Mouse (Mus musculus): ENCODE results near the gene Fbxo47. TPM values are rescaled to one million over a fixed set of nuclear protein-coding genes. Genes with fewer than 3 reads are reported as not detected.

The Fbxo47 gene
- polyA plus RNA-seq, 1 experiment from 2014 or later, result 0.64 TPM

GRCm38 (mm10) chr11:97805662-97806612, 78.0 kb downstream of the Fbxo47 start:
- peaks cover 39% of the 10 kb centered on the region for H3K36me3 ChIP-seq (replicated peaks)
- H3K4me1 ChIP-seq, result peaks cover 91% of the 10 kb centered on the region
- H3K4me3 ChIP-seq, result peak overlapping the region; percentile 27; the same call in 1 of the 2 replicates
- no peaks in the 10 kb centered on the region for H3K27me3 ChIP-seq (ENCODE audit: poor library complexity, severe bottlenecking)
- no peaks in the 10 kb centered on the region for H3K9me3 ChIP-seq
- H3K27ac ChIP-seq, result peak overlapping the region; percentile 79
- no peak for DNase-seq (ENCODE audit: extremely low spot score, low spot score)
- WGBS, result 62% methylated on average over 15 of the region's 15 CpGs

GRCm38 (mm10) chr11:97804841-97805661, 78.9 kb downstream of the Fbxo47 start:
- H3K4me1 ChIP-seq, result peaks cover 88% of the 10 kb centered on the region
- H3K9me3 ChIP-seq, result no peaks in the 10 kb centered on the region
- H3K4me3 ChIP-seq, result peak overlapping the region; percentile 11; the same call in 1 of the 2 replicates
- no peaks in the 10 kb centered on the region for H3K27me3 ChIP-seq (ENCODE audit: poor library complexity, severe bottlenecking)
- WGBS, result 48% methylated on average over 9 of the region's 9 CpGs
- peak overlapping the region; percentile 79 for H3K27ac ChIP-seq
- H3K36me3 ChIP-seq (replicated peaks), result peaks cover 39% of the 10 kb centered on the region
- no peak for DNase-seq (ENCODE audit: extremely low spot score, low spot score)

GRCm38 (mm10) chr11:97803847-97804246, 80.1 kb downstream of the Fbxo47 start:
- WGBS, result 76% methylated on average over 5 of the region's 5 CpGs
- DNase-seq (ENCODE audit: extremely low spot score, low spot score), result no peak
- Histone ChIP-seq H3K4me3 (no peak overlapping the region), H3K27ac (0 out of 2 replicates have a peak overlapping the region, but pooled peaks have one; percentile 79), H3K36me3 (replicated peaks) (peaks cover 29% of the 10 kb centered on the region), H3K27me3 (ENCODE audit: poor library complexity, severe bottlenecking) (no peaks in the 10 kb centered on the region), H3K4me1 (peaks cover 81% of the 10 kb centered on the region), H3K9me3 (no peaks in the 10 kb centered on the region)

Other genes with a start within 250 kb of the Fbxo47 start
- gene Mllt6, start 220.7 kb downstream of the Fbxo47 start, polyA plus RNA-seq (2016; fragmentation: Nextera tagmentation; extraction: Ambion mirVana), result 1.5 and 2.5 TPM in 2 replicates
- gene Cisd3, start 198.3 kb downstream of the Fbxo47 start, polyA plus RNA-seq (2016; fragmentation: Nextera tagmentation; extraction: Ambion mirVana), result 17.0 and 21.7 TPM in 2 replicates
- 18.4 and 20.9 TPM in 2 replicates for gene Pcgf2, start 183.7 kb downstream of the Fbxo47 start, polyA plus RNA-seq (2016; fragmentation: Nextera tagmentation; extraction: Ambion mirVana)
- 627 and 634 TPM in 2 replicates for gene Psmb3, start 180.8 kb downstream of the Fbxo47 start, polyA plus RNA-seq (2016; fragmentation: Nextera tagmentation; extraction: Ambion mirVana)
- 1.3 and 2.1 TPM in 2 replicates for gene Pip4k2b, start 139.4 kb downstream of the Fbxo47 start, polyA plus RNA-seq (2016; fragmentation: Nextera tagmentation; extraction: Ambion mirVana)
- 20.3 and 22.0 TPM in 2 replicates for gene Cwc25, start 117.6 kb downstream of the Fbxo47 start, polyA plus RNA-seq (2016; fragmentation: Nextera tagmentation; extraction: Ambion mirVana)
- gene 1700001P01Rik, start 108.2 kb downstream of the Fbxo47 start, polyA plus RNA-seq (2016; fragmentation: Nextera tagmentation; extraction: Ambion mirVana), result 0.73 TPM in 1 of 2 replicates, not detected in the other
- gene Rpl23, start 101.7 kb downstream of the Fbxo47 start, polyA plus RNA-seq (2016; fragmentation: Nextera tagmentation; extraction: Ambion mirVana), result 449 and 492 TPM in 2 replicates
- gene Lasp1, start 85.2 kb downstream of the Fbxo47 start, polyA plus RNA-seq (2016; fragmentation: Nextera tagmentation; extraction: Ambion mirVana), result 85.5 and 87.3 TPM in 2 replicates
- gene B230217C12Rik, start 43.4 kb downstream of the Fbxo47 start, polyA plus RNA-seq (2016; fragmentation: Nextera tagmentation; extraction: Ambion mirVana), result 13.3 and 15.9 TPM in 2 replicates
- 0.11 and 0.16 TPM in 2 replicates for gene Plxdc1, start 102.3 kb upstream of the Fbxo47 start, polyA plus RNA-seq (2016; fragmentation: Nextera tagmentation; extraction: Ambion mirVana)
- 15.2 and 17.6 TPM in 2 replicates for gene Arl5c, start 112.0 kb upstream of the Fbxo47 start, polyA plus RNA-seq (2016; fragmentation: Nextera tagmentation; extraction: Ambion mirVana)
- 5.3 and 6.0 TPM in 2 replicates for gene Cacnb1, start 138.9 kb upstream of the Fbxo47 start, polyA plus RNA-seq (2016; fragmentation: Nextera tagmentation; extraction: Ambion mirVana)
- gene Rpl19, start 142.6 kb upstream of the Fbxo47 start, polyA plus RNA-seq (2016; fragmentation: Nextera tagmentation; extraction: Ambion mirVana), result 1,192 and 1,195 TPM in 2 replicates
- gene Stac2, start 169.3 kb upstream of the Fbxo47 start, polyA plus RNA-seq (2016; fragmentation: Nextera tagmentation; extraction: Ambion mirVana), result 0.32 and 0.42 TPM in 2 replicates

Data from forebrain, embryonic 10.5 days (tissue).